Mouse (Mus musculus) layer of hippocampus, postnatal 36 days (tissue): Measurements from ENCODE around the gene Taf8. TPM values are rescaled to one million over a fixed set of nuclear protein-coding genes. Genes with fewer than 3 reads are reported as not detected.

Experiments
- DNase-seq, 2 experiments: peaks; one replicate each; pipeline ENCODE4 v3.0.0; 2022
- total RNA-seq, 2 experiments: library from RNA; stranded (reverse); gene quantifications; 2 replicates each; pipeline ENCODE4 v1.2.3; 2021

Taf8 gene
- total RNA-seq, 2 experiments from 2014 or later, result 20.9 to 22.3 TPM

DNA sequence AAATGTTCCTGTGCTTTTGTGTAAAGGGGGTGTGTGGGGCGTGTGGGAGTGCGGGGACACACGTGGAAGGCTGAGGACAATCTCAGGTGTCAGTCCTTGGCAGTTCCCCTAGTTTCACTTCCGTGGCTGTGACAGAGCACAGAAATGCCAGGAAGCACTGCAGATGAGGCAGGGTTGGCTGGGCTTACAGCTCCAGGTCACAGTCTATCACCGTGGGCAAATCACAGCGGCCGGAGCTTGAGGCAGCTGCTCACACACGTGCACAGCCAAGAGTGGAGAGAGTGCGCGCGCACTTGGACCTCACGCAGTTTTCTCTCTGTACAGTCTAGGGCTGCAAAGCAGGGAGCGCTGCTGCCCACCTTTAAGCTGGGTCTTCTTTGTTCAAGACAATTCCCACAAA, 43.8 kb downstream of the Taf8 start:
- no peak for DNase-seq

DNA sequence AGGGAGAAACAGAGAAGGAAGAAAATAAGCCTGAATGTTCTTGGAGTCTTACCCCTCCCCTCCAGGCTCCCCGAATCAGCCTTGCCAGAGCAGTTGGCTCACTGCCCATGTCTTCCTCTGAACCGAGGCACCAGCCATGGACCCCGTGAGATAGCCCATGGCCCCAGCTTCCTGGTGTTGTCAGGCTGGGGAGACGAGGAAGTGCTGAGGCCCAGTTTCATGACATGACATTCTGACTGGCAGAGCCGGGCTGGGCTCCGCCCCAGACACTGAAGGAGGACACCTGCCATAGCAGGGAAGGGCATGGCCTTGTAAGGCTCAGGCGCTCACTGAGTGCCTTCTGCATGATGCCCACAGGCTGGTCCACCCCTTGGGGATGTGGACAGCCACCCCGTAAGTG, 47.4 kb downstream of the Taf8 start:
- DNase-seq, result no peak

DNA sequence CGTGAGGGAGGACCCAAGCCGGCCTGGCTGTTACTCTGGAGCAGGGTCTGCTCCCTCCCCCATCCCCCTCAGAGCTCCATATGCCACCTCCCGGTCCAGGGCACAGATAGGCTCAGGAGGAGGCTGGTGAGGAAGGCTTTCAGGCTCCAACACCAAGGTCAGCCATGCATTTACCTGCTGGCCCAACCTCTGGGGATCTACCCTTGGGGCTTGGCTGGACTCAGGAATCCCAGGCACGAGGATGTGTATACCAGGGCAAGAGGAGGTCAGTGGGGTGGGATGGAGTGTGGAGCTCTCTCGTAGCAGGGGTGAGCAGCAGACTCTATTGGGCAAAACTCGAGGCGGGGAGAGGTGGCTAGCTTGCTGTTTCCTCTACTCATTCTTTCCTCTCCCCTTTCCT, 49.2 kb downstream of the Taf8 start:
- DNase-seq, result no peak

DNA sequence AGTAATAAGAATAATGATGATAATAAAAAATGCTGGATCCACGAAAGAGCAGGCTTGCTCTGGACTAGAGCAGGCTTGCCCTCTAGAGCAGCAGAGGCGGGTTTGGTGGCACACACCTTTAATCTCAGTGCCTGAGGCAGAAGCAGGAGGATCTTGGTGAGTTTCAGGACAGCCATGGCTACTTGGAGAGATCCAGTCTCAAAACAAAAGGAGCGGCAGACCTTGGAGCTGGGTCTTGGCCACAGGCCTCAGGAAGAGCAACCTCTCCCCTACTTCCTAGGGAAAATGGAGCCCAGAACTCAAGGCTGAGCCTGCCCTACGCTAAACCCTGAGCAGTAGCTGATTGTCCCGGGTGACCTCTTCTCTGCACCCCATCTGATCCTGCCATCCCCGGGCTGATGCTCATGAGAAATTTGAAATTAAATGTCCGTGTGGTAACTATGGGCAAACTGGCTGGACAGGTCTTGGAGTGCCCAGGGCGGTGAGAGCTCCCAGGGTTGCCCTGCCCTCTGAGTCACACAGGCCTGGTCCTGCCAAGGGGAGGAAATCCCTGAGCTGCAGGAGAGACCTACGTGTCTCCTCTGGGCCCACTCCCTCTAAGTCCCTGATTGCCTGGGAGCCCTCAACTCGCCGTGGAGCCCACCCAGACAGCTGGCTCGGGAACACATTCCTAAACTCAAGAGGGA, 51.1 kb downstream of the Taf8 start:
- no peak for DNase-seq

DNA sequence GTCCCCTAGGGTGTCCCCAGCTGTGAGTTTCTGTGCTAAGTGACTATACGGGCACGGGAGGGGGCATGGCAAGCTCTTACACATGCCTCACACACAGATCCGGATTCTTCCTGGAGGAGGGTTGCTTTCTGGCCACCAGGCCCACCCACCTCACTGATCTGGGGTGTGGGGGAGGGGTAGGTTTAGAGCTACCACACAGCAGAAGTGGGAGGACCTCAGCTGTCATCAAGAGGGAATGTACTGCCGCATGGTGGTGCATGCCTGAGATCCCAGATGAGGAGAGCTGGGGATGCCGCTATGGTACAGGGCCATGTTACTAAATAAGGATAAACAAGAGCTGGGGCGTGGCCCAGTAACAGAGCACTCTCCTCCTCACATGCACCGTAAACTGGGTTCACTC, 51.9 kb downstream of the Taf8 start:
- no peak for DNase-seq

DNA sequence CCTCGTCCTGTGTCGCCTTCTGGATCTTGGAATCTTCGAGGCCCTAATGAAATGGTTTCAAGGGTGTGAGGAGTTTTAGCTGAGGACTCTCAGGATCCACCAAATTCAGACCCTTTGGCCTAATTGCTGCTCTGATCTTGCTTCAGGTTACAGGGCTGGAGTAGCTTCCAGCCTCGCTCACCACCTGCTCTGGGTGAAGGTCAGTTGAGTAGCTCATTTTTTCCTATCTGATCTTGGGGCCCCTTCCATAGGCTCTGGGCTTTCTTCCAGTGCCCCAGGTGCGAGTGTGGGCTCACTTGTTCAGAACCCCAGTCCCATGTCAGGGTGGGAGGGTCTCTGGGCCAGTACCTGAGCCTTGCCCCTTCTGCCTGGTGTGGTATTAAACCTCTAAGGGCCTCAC, 52.7 kb downstream of the Taf8 start:
- DNase-seq, result no peak

DNA sequence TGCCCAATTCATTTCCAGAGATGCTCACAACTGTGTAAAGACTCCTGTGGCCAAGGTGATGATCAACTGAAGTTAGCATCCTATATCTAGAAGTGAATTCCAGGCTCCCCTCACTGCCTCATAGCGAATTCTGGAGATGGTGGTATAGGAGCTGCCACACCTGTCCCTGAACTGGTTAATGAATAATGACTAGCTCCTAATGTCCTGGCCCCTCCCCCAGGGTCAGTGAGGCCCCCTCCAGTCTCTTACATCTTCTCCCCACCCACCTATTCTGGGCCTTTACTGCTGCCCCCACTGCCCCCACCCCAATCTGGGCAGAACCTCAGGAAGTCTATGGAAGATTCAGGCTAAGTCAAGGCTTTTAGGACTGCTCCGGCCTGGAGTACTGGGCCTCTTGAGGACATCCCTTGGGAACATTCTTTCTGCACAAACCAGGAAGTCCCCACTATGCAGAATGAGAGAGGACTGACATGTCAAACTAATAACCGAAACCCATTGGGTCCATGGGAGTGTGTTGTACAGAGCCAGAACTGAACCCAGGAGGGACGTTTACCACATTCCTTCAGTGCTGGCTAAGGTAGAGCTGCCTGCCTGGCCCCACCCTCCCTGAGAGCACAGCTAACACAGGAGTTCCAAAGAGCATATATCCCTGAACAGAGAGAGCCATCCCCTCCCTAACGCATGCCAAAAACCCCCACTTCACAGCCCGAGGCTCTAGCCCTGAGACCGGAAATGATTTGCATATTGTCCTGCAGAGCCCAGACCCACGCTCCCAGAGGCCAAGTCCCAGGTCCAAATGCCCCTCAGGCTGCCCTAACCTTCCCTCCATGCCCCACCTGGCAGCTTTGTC, 53.3 kb downstream of the Taf8 start:
- DNase-seq, result no peak

DNA sequence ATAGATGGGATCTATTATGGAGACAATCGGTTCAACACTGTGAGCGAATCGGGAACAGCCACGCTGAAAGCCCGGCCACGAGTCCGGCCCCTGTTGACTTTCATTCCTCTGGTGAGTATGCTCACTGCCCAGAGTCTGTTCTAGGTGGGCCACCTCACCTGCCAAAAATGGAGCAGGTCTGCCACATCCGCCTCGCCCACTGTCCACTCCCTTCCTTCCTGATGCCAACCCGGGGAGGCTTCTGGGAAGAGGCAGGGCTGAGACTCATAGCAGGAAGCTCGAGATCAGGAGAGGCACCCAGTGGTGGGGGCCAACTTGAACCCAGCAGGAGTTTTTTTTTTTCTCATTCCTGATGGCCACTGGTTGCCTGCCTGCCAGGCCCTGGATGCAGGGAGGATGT, 55.5 kb downstream of the Taf8 start:
- no peak for DNase-seq

DNA sequence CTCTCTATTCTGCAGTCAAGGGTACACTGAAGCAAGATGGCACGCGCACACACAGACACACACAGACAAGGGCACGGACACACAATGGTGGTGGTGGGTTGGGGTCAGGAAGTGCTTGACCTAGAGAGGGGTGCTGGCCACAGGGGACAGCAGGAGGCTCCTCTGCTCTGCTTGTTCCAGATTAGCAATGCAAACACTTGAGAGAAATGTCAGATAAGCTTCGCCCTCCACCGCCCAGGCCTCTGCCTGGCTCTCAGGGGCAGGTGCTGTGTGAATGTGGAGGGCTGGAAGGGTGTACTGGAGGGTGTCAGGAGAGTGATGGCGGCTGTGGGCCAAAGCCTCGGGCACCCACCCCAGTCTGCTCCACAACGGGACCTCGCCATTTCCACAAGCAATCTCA, 56.1 kb downstream of the Taf8 start:
- no peak for DNase-seq

DNA sequence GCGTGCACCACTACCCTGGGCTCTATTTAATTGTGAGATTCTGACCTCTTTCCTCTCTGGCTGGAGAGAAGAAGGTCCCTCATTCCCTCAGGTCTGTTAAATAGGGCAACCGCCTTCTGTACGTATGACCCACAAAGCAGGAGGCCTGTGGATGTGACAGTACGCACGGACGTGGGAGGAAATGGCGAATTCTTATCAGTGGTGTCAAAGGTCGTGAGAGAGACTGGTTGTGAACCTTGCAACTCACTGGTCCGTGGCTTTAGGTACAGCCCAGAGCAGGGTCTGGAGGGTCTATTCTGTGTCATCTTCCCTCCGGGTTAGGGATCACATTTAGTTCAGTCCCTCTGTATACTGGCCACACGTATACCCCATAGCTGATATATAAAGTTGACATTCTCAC, 56.6 kb downstream of the Taf8 start:
- DNase-seq, result no peak

DNA sequence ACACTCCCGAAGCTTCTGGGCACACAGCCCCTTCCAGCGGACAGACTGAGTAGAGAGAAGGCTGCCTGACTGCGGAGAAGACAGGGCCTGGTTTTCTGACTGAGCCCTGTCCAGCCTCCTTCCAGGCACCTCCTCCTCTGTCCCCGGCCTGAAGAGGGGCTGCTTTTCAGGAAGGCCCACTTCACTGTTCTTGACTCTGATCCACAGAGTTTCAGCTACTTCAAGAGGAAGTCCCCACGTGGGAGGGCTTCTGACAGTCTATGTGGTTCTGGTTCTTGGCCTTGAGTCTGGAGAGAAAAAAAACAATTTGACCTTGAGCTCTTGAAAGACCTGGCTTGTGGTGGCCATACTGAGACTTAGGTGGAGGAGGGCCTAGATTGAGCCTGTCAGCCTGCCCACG, 58.0 kb downstream of the Taf8 start:
- no peak for DNase-seq

DNA sequence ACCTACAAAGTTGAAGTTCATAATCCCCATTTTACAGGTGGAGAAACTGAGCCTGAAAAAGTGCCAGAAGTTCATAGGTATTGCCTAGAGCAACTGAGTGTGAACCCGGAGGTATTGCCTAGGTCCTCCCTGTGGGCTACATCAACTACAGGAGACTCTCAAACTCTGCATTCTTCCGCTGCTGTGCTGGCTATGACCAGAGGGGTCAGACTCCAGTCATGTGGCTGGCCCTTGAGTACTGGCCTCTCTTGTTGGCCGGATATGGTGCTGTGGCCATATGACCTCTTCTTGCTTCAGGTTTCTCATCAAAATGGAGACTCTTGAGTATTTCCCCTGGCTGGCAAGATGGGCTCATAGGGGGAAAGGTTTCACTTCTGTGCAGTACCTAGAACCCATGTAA, 59.8 kb downstream of the Taf8 start:
- DNase-seq, result no peak

DNA sequence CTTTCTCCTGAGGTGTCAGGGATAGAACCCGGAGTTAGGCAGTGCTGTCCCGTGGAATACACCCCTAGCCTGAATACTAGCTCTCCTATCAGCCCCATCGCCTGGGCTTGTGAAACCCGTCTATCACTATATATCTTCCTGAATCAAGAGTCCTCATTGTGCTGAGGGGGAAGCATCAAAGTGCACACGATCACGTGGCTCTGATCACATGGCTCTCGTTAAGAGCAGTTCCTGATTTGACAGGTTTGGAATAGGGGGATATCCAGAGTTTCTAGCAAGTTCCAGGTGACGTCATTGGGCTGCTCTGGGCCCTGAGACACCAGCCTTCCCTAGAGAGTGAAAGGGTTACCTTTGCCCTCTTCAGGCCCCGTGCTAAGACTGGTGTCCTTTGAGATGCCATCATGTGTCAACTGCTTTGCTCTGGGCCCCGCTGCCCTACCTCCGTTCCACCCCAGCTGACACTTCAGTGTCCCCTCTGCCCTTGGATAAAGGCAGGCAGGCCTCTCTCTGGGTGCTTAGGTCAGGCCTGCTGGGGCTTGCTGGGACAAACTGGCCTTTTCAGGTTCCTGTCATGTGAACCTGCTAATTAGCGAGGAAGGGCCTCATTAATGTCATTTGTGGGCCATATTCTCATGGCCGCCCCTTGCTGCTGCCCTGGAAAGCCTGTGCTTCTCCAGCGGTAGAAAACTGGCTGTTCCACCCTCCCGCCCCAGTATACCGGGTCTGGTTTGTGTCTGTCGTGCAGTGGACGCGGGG, 60.6 kb downstream of the Taf8 start:
- DNase-seq, result no peak

DNA sequence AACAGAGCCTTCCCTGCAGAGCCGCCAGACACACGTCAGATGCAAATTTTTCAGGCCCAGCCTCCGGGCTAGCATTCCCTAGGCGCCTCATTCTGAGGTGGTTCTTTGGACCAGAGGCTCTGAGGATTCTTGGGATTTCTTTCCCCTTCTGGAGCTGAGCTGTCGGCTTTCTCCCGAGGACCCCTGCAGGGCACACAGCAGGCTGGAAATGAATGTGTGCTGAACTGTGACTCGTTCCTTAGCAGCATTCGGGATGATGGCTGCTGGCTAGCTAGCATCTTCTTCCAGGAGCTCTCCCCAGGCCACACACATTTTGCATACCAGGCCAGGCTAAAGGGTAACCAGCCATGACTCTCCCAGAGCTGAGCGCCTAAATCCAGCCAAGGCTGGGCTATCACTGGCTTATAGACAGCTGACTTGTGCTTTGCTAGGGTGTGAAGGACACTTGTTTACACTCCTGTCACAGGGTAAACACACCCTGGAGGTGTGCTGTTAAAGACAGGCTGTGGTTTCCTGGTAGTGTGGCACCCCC, 61.7 kb downstream of the Taf8 start:
- DNase-seq, result no peak

DNA sequence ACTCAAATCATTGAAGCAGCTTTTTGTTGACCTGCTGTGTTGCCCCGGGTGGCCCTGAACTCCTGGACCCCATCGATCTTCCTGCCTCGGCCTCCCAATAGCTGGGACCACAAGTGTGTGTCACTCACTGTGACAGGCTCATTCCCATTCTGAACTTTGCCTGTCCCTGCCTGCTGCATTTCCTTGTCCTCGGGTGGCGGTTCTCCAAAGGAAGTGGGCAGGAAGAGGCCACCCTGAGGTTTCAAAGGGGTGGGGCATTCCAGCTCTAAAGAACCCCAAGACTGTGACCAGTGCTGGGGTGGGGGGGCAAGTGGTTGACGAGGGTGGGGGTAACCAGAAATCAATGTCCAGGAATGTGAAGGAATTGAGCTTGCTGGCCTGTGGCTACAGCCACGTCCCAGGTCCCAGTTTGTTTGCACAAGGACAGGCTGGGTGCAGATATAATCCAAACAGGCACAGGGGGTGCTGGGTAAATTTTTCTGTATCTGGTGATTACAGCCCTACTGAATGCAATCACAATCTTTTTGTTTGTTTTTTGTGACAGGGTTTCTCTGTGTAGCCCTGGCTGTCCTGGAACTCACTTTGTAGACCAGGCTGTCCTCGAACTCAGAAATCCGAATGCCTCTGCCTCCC, 62.6 kb downstream of the Taf8 start:
- no peak for DNase-seq

DNA sequence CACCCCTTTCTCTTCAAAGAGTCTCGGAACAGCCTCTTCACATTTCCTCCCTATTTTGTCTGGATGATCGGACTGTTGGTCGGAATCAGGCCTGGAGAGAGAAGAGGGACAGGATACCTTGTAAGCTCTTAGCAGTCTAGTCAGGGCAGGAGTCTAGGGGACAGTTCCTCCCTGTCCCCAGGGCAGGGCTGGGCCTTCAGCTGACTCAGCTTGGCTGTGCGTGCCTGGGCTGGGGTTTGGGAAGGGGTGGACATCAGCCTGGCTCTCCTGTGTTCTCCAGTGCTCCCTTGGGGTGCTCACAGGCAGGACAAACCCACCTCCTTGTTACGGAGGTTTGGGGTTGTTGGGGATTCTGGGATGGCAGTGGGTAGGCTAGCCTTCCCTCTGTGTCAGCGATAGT, 63.5 kb downstream of the Taf8 start:
- DNase-seq, result no peak

DNA sequence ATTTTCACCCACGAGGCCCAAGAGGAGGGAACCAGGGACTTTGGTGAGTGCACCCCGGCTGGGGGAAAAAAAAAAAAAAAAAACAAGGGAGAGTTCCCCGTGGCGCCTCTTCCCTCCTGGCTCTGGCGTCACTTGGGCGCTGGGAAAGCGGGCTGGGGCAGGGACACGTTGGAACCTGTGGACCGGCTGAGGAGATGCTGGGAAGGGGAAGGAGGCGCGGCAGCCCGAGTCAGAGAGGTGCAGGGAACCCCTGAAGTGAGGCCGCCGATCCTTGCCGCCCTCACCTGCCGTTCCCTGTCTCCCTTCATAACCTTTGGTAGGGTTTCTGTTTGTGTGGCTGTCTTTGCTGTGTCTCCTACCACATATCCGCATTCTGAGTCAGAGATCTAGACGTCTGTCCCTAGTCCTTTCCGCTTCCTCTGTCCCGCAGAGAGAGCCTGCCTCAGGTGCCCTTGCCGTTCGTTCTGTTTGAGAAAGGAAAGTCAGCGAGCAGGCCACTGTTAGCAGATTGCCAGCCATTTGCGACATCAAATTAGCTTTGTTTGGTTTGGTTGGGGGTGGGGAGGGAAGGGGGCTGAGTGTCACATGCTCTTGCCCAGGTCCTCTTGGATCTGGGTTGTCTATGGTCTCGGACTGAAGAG, 65.1 kb downstream of the Taf8 start, which contains the start of gene 1700001C19Rik:
1700001C19Rik (minus strand) TSS at position 470 of the 641 bp plus-strand sequence.
- DNase-seq, result no peak

DNA sequence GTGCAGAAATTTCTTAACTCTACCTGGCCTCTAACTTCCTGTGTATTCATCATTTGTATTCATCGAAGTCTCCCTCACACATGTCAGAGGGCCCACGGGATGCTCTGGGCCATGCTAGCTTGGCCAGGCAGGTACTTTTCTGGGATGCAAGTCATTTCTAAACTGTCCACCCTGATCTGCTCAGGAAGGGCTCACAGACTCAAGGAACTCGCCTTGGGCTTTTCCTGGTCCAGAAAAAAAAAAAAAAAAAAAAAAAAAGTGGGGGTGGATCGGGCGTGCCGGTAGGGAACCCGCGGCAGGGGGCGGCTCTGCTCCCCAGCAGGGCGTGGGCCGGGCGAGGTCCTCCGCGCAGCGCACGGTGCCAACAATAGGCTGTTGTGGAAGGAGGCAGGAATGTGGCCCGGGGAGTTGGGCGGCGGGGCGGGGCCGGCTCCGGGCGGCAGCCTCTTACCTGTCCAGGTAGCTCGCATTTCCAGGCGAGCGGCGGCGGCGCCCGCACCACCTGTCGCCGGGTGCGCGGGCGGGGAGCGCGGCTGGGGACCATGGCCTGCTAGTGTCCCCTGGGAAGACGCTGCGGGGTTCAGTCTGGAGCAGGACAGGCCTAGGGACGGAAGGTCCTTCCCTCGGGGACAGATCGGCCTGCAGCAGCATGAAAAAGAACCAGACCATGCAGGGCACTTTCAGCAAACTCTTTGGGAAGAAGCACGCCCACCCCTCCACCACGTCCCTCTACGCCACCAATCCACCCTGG, 65.8 kb downstream of the Taf8 start, which contains the start of gene AI661453:
AI661453 (plus strand) TSS at position 460 of the 751 bp plus-strand sequence.
- DNase-seq, result no peak
